Mouse (Mus musculus) left cerebral cortex, postnatal 14 days (tissue): ENCODE measurements around the gene Triap1. TPM values are rescaled to one million over a fixed set of nuclear protein-coding genes. Genes with fewer than 3 reads are reported as not detected.
A peak's percentile ranks its signal among the peaks of the same experiment; 100 is the strongest.
"Not testable (repeated sequence)": the region's sequence is repeated elsewhere in the genome, so short reads cannot be mapped to it uniquely, and the experiment has no call there.

Source experiments
- DNase-seq, 2 experiments: peaks; one replicate each; pipeline ENCODE4 v3.0.0; 2021 to 2022; ENCODE audit warnings: low spot score in 2 of 2, mixed read lengths in 1 of 2
- intact Hi-C: fragments of 180-260 bp; cut with DNase I; formaldehyde crosslinking; loops from one replicate; pipeline ENCODE4 v1.15.1; 2025
- long read RNA-seq, 2 experiments: library from polyadenylated mRNA; stranded (forward); transcript quantifications; one replicate each; pipeline ENCODE4 v2.0.0; 2021
- total RNA-seq, 2 experiments: library from RNA; stranded (reverse); gene quantifications; 2 replicates each; pipeline ENCODE4 v1.2.3; 2021

The Triap1 gene
- total RNA-seq, result 10 to 100 TPM; 28.2 to 32.4 TPM
- long read RNA-seq, experiment 1, transcript Triap1-201 (2 exons, 1,088 nt), result major isoform, 17 of 20 reads
- long read RNA-seq, experiment 1, partial matches to known transcripts, result 3 of 20 reads
- long read RNA-seq, experiment 1, other reads (novel, unspliced or antisense), result 0 of 20 reads
- long read RNA-seq, experiment 2, transcript Triap1-201 (2 exons, 1,088 nt), result major isoform, 15 of 16 reads
- long read RNA-seq, experiment 2, partial matches to known transcripts, result 1 of 16 reads
- long read RNA-seq, experiment 2, other reads (novel, unspliced or antisense), result 0 of 16 reads

DNA sequence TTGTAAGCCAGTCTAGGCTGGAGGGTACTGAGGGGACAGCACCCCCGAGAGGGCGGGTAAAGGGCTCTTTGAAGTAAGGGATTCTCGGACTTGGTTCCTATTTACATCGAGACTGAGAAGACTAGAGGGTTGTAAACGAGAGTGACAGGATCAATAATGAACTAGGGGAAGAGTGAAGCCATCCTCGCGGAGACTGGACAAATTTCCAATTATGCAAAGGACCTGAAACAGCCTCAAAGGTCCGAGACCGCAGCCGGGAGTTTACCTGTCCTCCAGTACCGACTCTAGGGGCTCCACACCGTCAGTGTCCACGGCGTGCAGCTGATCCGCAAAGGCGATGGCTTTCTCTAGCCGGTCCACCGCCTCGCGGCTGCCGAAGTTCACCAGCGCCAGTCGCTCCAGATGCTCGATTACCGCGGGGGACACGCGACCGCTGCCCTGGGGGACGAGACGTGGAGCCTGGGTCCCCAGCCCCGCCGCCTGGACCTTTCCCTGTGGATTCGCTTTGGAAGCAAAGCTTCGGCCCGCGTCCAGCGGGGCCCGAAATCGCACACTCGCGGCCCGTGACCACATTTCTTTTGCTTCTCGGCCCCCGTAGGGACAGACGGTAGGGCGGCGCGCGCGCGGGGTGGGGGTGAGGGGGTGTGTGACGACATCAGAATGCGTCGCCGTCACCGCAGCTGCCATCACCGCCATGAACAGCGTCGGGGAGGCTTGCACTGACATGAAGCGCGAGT lies at the start of gene Triap1, which contains the start of gene Gatc:
Gene Triap1 (plus strand): TSS at position 649 of the 737 bp plus-strand sequence.
Gene Gatc (minus strand): TSS at position 602 of the 737 bp plus-strand sequence.
- peak; percentile 85 to 93 for DNase-seq
- intact Hi-C loops, result loop anchor here (5.0 kb wide), 1 partner anchor 38 kb away; the partner anchor contains the start of gene Dynll1

DNA sequence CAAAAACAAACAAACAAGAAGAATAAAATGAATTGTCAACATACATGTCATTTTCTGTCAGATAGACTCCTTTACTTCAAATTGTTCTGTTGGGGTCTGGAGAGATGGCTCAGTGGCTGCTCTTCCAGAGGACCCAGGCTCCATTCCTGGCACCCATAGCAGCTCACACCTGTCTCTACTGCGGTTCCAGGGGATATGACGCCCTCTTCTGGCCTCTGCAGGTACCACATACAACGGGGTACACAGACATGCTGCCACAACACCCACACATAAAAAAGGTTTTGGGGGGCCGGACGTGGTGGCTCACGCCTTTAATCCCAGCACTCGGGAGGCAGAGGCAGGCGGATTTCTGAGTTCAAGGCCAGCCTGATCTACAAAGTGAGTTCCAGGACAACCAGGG lies 46.9 kb upstream of the Triap1 start:
- intact Hi-C loops, result no loop called here
- no peak for DNase-seq

DNA sequence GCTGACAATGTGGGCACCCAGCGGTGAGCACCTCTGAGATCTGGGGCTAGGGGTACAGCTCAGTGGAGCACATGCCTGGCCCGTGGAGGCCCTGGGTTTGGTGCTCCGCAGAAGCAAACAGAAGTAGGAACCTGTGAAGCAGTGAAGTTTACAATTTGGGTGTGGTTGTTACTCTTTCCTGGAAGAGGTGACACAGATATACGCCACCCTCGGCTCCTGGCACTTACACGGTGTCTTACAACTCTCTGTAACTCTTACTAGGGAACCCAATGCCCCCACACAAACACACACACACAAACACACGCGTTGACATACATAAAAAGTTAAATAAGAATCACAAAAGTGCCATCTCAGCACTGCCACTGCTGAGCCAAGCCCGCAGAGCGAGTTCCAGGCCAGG lies 44.7 kb upstream of the Triap1 start:
- DNase-seq, result no peak
- intact Hi-C loops, result no loop called here

DNA sequence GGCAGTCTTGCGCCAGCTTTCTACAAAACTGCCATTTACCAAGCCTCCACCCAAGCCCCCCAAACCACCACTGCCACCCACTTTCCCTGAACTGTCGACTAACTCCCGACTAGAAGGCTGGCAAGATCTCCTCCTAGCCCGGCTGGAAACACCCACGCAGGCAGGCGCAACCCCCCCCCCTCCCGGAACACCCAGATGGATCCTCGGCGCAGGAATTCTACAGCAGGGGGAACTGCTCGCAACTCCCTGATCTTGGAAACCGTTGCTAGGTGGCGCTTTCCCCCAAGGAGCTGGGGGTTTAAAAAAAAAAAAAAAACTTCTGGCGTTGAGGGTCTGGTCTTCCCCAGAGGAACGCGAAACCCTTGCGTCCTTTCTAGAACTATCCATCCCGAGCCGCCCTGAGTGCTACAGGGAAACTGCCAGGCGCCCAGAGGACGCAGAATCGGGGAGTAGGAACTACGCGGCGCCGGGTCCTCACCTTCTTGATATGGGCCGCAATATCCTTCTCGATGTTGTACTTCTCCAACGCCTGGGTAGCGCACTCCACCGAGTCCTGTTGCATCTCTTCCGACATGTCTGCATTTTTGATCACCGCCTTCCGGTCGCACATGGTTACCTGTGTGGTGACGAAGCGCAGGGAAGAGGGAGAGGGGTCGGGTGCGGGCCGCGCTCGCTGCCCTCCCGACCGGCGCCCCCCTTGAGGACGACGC lies 40.8 kb upstream of the Triap1 start:
- intact Hi-C loops, result loop anchor here (1.0 to 5.0 kb wide), 2 partner anchors 19 to 42 kb away; partner anchors contain the start of genes Gatc and Triap1
- peak; percentile 62 to 74 for DNase-seq

DNA sequence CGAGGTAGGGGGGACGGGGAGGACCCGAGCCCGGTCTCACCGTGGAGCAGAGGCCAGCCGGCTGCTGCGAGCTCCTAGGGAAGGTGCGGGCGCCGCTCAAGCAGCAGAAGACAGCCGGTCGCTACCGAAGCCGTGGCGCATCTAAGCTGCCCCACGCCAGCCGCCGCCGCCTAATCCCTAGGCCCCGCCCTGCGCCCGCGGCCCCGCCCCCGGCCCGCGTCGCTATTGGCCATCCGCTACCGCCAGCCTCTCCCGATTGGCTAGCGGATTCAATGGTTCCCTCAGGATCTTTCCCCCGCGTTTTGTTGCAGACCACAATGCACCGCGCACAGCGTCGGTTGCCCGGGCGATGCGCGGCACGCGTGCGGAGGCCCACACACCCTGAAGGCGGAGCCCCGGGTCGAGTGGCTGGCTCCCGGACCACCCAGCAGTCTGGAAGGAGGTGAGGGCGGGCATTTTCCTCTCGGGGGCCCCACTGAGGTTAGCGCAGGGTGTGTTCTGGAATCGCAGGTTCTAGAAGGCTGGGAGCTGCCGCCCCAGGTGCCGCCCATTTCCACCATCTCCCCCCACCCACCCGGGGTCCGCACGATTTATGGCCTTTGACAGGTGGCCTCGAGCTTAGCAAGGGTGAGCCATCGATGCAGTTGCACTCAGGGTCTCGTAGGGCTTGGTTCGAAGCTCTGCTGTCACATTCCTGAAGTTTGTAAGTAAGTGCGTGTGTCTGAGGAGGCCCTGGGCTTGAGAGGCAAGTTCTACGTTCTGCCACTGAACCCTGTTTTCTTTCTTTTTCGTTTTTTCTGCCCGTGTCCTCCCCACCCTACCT lies 40.0 kb upstream of the Triap1 start, which contains the start of gene Dynll1:
Gene Dynll1 (minus strand): TSS at position 208 of the 823 bp plus-strand sequence.
- DNase-seq, result peak; percentile 99 to 100
- intact Hi-C loops, result loop anchor here (1.0 to 5.0 kb wide), 2 partner anchors 18 to 41 kb away; partner anchors contain the start of genes Gatc and Triap1

DNA sequence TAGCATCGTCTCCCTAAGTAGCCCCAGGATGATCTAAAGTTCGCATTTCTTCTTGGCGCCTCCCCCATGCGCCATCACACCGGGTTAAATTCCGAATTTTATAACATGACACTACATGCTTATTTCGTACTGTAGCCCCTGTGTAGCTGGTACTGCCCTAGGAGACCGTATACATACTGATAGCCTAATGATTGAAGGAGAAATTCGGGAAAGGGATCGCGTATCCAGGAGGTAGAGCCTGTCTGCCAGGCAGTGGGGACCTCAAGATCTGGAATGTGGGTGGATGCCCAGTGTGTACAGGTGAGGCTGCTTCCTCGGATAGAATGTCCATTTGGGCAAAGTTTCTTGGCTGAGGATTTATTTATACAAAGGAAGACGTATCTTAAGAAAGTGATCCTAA lies 39.4 kb upstream of the Triap1 start:
- intact Hi-C loops, result loop anchor here (5.0 kb wide), 1 partner anchor 41 kb away; the partner anchor contains the start of genes Gatc and Triap1
- no peak for DNase-seq

DNA sequence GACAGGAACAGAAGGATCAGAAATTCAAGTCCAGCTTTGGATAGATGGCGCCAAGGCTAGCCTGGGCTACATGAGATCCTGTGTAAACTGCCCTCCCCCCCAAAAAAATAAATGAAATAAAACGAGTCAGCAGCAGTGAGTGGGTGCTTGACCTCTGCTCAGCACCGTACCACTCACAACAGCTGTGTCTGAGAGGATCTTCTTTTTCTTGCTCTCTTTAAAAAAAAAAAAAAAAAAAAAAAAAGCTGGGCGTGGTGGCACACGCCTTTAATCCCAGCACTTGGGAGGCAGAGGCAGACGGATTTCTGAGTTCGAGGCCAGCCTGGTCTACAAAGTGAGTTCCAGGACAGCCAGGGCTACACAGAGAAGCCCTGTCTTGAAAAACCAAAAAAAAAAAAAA lies 38.8 kb upstream of the Triap1 start:
- intact Hi-C loops, result loop anchor here (5.0 kb wide), 1 partner anchor 40 kb away; the partner anchor contains the start of genes Gatc and Triap1
- not testable (repeated sequence) for DNase-seq

DNA sequence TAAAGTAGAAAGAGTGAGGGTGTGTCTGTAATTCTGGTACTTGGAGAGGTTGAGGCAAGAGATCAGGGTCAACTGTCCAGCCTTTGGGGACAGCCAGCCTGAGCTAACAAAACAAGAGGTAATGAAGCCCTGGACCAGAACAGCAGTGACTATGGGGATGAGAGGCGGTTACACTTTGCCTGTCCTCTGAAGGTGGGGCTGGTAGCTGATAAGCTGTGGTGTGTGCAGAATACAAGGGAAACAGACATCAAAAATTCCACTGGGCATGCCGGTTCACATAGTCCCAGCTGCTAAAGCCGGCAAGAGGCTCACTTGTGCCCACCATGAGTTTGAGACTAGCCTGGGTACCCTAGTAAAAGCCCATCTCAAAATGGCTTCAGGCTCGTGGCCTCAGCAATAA lies 28.7 kb upstream of the Triap1 start:
- intact Hi-C loops, result no loop called here
- no peak for DNase-seq

DNA sequence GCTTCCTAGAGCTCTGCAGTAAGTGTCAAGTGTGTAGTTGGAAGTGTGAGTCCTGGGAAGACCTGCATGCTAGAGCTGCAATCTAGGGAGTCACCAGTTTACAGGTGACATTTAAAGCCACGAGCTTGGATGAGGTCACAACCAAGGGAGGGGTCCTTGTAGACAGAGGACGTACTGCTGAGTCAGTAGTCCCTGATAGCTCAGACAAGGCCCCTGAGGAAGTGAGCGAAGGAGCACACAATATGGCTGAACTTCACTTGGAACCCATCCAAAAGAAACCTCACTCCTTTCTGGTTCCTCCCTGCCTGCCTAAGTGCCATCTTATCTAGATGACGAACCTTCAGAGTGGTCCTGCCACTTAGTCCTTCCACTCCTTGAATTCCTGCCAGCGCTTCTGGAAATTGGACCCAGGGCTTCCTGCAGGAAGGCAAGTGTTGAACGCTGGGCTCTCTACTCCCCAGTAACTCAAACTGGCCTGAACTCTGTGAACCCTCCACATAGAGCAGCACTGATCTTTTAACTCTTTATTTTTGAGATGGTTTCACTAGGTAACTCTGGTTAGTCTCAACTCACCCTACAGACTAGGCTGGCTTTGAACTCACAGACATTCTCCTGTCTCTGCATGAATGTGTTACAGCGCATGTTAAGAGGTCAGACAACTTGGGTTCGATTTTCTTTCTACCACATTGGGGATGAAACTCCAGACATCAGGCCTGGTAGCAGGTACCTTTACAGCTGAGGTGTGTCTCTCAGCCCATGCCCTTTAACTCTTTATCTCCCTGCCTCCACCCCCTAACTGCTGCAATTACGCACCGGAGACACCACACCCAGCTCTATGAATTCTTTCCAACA lies 28.0 kb upstream of the Triap1 start:
- no peak for DNase-seq
- intact Hi-C loops, result no loop called here

DNA sequence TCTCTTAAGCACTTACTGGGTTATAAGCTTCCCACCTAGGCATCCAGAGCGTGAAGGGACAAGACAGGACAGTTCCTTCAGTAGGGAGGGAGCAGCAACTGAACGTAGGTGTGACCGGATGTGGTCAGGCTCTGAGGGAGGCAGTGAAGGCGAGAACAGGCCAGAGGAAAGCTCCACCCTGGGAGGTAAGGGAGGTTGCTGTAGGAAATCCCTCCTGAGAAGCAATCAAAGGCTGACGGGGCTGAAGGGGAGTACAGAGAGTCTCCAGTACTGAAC lies 27.4 kb upstream of the Triap1 start:
- intact Hi-C loops, result no loop called here
- no peak for DNase-seq

DNA sequence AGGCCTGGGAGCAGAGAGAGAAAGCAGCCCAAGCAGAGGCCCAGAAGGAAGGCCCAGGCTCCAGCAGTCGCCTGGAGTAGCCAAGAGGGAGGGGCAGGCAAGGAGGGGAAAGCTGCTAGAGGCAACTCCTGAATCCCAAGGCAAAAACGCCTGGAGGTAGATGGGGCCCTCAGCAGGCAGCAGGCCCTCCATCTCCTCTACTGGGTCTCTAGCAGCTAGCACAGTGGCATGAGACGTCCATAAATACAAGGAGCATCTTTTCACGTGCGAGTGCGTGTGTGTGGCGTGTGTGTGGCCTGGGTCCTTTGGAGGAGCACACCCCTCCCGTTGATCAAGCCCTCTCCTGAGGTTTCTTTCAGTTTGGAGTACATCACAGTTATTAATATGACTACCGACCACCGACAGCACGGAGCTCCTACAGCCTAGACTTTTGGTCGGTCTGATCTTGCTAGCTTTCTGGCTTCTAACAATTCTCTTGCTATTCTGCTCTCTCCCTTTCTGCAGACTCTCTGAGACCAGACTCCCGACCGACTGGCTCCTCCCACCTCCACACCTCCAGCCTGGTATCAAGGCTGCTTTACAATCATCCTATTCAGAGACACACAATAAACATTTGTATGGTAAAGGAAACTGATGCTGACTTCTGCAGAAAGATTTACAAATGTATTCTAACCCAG lies 23.9 kb upstream of the Triap1 start:
- intact Hi-C loops, result no loop called here
- no peak for DNase-seq

DNA sequence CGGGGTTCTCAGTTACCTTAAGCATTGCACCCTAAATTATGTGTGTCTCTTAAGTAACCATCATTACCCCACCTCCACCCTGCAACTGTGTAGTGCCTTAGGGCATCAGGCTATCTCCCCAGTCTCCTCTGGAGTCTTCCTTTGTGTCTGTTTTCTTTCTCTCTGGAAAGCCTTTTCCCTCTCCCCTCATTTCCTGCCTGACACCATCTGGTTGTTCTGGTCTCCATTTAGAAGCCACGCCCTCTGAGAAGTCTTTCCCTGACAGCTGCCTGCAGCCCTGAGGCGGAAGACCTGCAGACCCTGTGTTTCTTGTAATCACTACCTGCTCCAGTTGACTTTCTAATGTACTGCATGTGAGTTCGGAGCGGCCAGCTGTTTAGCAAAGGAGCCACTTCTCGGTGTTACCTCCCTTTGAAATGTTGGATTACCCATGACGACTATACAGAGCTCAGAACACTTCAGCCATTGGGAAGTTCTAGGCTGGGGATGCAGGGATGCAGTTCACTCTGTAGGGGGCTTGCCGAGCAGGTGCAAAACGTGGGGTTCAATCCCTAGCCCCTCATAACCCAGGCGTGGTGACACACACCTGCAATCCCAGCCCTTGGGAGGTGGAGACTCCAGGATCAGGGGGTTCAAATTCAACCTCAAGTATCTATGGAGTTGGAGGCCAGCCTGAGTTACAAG lies 23.2 kb upstream of the Triap1 start:
- no peak for DNase-seq
- intact Hi-C loops, result no loop called here

DNA sequence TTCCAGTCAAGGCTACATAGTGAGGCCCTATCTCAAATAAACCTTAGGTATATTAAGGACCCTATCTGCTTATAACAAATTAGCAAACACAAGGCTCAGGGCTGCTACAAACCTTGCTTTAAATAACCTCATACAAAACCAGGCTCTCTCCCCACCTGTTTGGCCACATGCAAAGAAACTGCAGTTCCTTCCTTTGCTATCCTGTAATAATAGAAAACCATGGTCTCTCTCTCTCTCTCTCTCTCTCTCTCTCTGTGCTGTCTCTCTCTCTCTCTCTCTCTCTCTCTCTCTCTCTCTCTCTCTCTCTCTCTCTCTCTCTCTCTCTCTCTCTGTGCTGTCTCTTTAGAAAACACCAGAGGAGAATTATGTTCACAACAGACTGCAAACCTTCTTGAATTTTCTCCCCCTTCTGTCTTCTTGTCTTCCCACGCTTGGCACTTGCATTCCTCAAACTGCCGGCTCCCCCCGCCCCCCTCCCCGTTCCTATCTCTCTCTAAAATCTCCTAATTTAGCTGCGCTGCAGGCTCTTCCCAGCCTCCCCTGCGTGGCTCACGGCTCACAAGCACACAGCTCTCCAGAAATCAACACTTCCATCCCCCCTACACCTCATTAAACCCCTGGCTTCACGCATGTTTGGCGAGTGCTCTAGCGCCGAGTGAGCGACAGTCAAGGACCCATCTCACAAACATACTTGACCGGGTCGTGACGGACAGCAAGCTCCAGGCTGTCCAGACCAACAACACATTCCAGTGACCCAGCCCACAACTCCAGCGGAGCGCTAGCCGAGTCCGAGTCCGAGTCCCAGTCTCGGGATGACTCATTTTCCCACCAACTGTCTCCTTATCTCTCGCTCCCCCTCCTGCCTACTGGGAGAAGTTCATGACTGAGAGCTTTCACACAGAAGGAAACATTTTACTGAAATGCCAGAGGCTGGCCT lies 21.8 kb upstream of the Triap1 start:
- intact Hi-C loops, result loop anchor here (1.0 kb wide), 1 partner anchor 19 kb away; the partner anchor contains the start of gene Dynll1
- DNase-seq, result peak; percentile 76 to 87

DNA sequence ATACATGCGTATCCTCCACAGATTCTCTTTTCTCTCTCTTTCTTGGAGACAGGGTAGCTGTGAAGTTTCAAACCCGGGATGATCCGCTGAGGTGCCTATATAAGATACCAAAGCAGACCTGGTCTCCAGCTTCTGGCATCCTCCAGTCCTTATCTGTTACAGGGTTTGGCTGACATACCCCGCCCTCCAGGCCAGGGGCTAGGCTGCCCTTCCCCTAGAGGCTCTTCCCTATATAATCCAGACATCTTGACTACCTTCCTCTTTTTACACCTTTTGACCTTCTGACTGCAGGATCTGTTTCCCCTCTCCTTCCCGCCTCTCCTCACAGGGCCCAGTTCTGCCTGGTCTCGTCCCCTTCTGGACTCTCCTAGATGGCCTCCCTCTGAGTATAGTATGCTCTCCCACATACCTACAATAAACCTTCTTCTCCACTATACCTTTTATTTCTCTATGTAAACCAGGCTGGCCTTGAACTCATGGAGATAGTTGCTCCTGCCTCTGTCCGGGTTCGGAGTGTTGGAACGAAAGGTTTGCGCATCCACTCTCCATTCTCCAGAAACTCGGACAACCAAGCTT lies 14.7 kb upstream of the Triap1 start:
- intact Hi-C loops, result no loop called here
- no peak for DNase-seq

DNA sequence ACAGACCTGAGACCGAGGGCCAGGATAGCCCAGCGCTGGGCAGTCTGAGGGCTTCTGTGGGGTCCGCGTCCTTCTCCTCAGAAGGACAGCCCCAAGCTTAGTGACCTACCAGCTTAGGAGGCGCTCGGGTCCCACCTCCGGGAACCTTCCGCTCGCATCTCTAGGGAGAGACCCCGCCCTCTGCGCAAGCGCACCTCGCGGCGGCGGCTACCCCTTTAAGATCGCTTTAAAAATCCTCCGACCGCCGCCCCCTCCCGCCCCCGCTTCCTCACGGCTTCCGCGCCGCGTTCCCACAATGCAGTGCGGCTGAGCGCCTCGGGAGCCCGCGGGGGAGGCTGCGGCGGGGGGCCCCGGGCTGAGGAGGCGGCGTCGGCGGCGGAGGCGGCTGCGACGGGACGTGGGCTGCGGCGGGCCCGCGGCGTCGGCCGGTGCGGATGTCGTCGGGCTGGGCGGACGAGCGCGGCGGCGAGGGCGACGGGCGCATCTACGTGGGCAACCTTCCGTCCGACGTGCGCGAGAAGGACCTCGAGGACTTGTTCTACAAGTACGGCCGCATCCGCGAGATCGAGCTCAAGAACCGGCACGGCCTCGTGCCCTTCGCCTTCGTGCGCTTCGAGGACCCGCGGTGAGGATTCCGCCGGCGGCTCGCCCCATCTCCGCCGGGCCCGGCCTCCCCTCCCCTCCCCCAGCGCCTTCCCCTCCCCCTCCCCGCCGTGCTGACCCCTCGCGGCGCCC lies 14.0 kb upstream of the Triap1 start, which contains the start of gene Srsf9:
Gene Srsf9 (plus strand): TSS at position 303 of the 735 bp plus-strand sequence.
- intact Hi-C loops, result no loop called here
- DNase-seq, result peak; percentile 95 to 96
